Mouse (Mus musculus) ES-E14 (cell line): ENCODE results near the gene Tpcn2. TPM values are rescaled to one million over a fixed set of nuclear protein-coding genes. Genes with fewer than 3 reads are reported as not detected.

ENCODE experiments used
- DNase-seq: peaks from one replicate; pipeline ENCODE4 v3.0.0-alpha.2; 2013; ENCODE audit warnings: low read depth, low spot score
- H3K27ac ChIP-seq: 2 replicates; pipeline ENCODE4 v1.5.1; 2012; ENCODE audit warnings: low read depth, mild to moderate bottlenecking, low read length, moderate library complexity, mixed read lengths; ENCODE audit not compliant: poor library complexity, insufficient read depth, severe bottlenecking
- H3K36me3 ChIP-seq: 2 replicates; pipeline ENCODE4 v1.6.1; 2012; ENCODE audit warnings: mild to moderate bottlenecking, low read length, moderate library complexity, mixed read lengths; ENCODE audit not compliant: control insufficient read depth, poor library complexity, insufficient read depth, severe bottlenecking
- H3K4me1 ChIP-seq, 2 experiments: fragments of 150-350 bp in 1 of 2; sonication (generic) in 1 of 2; 2 replicates each; pipeline ENCODE4 v1.6.1; 2012; ENCODE audit warnings: low read length in 2 of 2, mild to moderate bottlenecking in 1 of 2, mixed read lengths in 1 of 2; ENCODE audit not compliant: control insufficient read depth in 2 of 2, insufficient read depth in 2 of 2, poor library complexity in 1 of 2
- H3K4me3 ChIP-seq, 2 experiments: fragments of 150-350 bp in 1 of 2; sonication (generic) in 1 of 2; 2 replicates each; pipeline ENCODE4 v1.5.1; 2012; ENCODE audit warnings: low read length in 2 of 2, low read depth in 1 of 2, mild to moderate bottlenecking in 1 of 2, mixed read lengths in 1 of 2; ENCODE audit not compliant: insufficient read depth in 1 of 2, poor library complexity in 1 of 2, severe bottlenecking in 1 of 2
- H3K9ac ChIP-seq: 2 replicates; pipeline ENCODE4 v1.6.1; 2012; ENCODE audit warnings: low read depth, mild to moderate bottlenecking, low read length, mixed read lengths; ENCODE audit not compliant: poor library complexity, insufficient read depth, severe bottlenecking
- H3K9me3 ChIP-seq: fragments of 150-350 bp; sonication (generic); 2 replicates; pipeline ENCODE4 v1.6.1; 2012; ENCODE audit warnings: low read depth, mild to moderate bottlenecking, low read length; ENCODE audit not compliant: control insufficient read depth, insufficient read depth
- CHD2 ChIP-seq: IDR thresholded peaks from 2 replicates; pipeline ENCODE4 v1.6.1; 2014; ENCODE audit warnings: mild to moderate bottlenecking, low read depth, low read length, inconsistent platforms
- HCFC1 ChIP-seq: IDR thresholded peaks from 2 replicates; pipeline ENCODE4 v1.6.1; 2012; ENCODE audit warnings: low read length, inconsistent platforms, borderline replicate concordance; ENCODE audit not compliant: insufficient read depth
- MAFK ChIP-seq: IDR thresholded peaks from 2 replicates; pipeline ENCODE4 v1.6.1; 2014; ENCODE audit warnings: mild to moderate bottlenecking, low read depth, low read length, inconsistent platforms; ENCODE audit not compliant: insufficient read depth
- ZC3H11A ChIP-seq: IDR thresholded peaks from 2 replicates; pipeline ENCODE4 v1.6.1; 2012; ENCODE audit warnings: low read depth, mild to moderate bottlenecking, inconsistent platforms, low read length, borderline replicate concordance
- ZNF384 ChIP-seq: IDR thresholded peaks from 2 replicates; pipeline ENCODE4 v1.6.1; 2012; ENCODE audit warnings: low read depth, low read length, inconsistent platforms
- in situ Hi-C, 2 experiments: fragments of 600-800 bp; cut with MboI; formaldehyde crosslinking; loops; one replicate each; pipeline ENCODE4 v1.15.1; 2025; ENCODE audit warnings: low sequenced_read_pairs in 2 of 2, inconsistent platforms in 1 of 2; ENCODE audit not compliant: unreplicated experiment in 2 of 2
- total RNA-seq: library from RNA; depleted of rRNA; stranded (reverse); fragments of 300-350 nt; gene quantifications from 2 replicates; pipeline ENCODE4 v1.2.3, GENCODE M21; 2012

The Tpcn2 gene
- total RNA-seq, 1 experiment = 10.1 TPM

DNA sequence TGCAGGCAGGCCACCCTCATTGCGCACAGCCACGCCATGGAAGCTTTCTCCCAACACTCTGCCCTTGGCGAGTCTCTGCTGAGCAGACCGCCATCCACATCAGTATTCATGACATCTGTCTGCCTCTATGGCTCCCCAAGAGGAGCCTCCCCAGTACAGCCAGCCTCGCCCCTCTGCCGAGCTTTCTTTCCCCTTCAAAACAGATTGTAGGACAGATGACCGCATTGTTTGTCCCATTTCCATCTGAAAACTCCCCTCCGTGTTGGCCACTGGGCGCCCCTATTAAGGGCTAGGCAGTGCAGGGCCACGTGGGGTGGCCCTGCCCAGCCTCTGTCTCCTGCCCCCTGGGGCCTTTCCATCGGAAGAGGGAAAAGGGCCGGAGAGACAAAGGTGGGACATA, 110.7 kb downstream of the Tpcn2 start:
- in situ Hi-C loops = no loop called here
- Histone ChIP-seq H3K27ac (no peak overlapping the region), H3K4me3 (peak overlapping the region in 1 of 2 experiments; percentile 7; a peak in 1 of 4 replicates), H3K9ac (peak overlapping the region; percentile 7; the same call in 1 of the 2 replicates), H3K36me3 (no peaks in the 10 kb centered on the region), H3K4me1 (peaks cover 12 to 26% of the 10 kb centered on the region in 2 experiments; a peak in 2 of 4 replicates), H3K9me3 (no peaks in the 10 kb centered on the region)
- no peak for TF ChIP-seq CHD2
- TF ChIP-seq ZC3H11A = no peak
- TF ChIP-seq MAFK = no peak
- TF ChIP-seq HCFC1 = no peak
- no peak for TF ChIP-seq ZNF384
- DNase-seq = peak; percentile 22

DNA sequence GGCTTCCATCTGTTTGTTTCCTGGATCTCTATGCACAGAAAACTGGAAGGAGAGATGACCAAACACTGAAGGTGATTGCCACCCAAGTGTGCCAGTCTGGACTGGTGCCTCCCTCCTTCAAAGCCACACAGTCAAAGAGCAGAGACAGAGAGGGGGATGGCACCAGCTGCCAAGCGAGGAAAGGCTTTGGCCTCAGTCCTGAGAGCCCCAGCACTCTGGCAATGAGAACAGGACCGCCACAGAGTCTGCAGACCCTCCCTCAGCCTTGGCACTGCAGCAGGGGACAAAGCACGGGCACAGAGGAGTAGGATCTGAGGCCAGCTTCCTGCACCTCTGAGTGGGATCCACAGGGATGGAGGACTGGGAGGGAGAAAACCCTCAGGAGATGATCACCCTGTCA, 114.1 kb downstream of the Tpcn2 start:
- in situ Hi-C loops = no loop called here
- H3K4me3 ChIP-seq = no peak overlapping the region
- no peak for TF ChIP-seq HCFC1
- no peak for TF ChIP-seq CHD2
- no peak for TF ChIP-seq MAFK
- TF ChIP-seq ZC3H11A = no peak
- no peak for TF ChIP-seq ZNF384
- no peak for DNase-seq
- H3K36me3 ChIP-seq = no peaks in the 10 kb centered on the region
- no peak overlapping the region for H3K9ac ChIP-seq
- no peak overlapping the region for H3K27ac ChIP-seq
- H3K4me1 ChIP-seq = peaks cover 7 to 13% of the 10 kb centered on the region in 2 experiments; a peak in 2 of 4 replicates
- H3K9me3 ChIP-seq = no peaks in the 10 kb centered on the region

DNA sequence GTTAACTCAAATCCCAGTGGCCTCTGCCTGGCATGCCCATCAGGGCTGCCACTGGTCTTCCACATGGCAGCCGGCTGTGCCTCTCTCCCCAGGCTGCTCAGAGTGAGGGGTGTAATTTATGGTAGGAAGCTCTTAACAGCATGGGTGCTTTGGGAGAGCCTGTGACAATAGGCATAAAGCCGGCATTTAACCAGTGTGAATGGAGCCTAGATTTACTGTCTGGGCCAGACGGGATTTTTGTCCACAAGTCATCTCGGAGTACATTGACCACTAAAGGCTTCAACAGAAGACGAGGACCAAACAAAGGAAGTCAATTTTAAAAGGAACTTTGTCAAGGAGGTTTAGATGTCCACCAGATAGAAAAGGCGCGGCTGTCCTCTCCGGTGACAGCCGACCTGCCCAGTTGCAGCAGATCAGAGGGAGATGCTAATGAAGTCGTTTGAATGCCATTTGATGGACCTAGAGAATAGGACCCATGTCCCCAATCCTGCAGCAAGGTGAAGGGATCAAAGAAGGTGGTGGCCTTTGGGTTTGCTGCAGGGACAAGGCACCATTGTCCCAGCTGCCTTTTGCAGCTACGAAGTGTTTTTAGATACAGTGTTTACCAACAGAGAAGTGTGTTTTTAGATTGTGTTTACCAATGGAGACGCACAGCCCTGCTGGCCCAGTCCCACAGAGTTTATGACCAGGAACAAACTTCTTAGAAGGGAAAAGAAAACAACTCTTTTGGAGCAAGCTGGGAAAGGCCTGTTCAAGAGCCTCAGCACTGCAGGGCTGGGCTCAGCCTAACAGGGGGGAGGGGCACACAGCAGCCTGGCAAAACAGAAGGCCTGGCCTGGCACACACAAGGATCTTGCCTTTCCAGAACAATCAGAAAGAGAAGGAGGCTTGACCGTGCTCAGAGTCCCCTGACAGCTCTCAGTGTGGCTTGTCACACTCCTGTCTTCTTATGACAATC, 124.2 kb downstream of the Tpcn2 start:
- Histone ChIP-seq H3K9ac (no peak overlapping the region), H3K4me3 (no peak overlapping the region), H3K36me3 (no peaks in the 10 kb centered on the region), H3K4me1 (peaks cover 0 to 2% of the 10 kb centered on the region in 2 experiments; a peak in 1 of 4 replicates), H3K27ac (no peak overlapping the region), H3K9me3 (no peaks in the 10 kb centered on the region)
- no peak for DNase-seq
- in situ Hi-C loops = no loop called here
- TF ChIP-seq HCFC1 (no peak), CHD2 (no peak), MAFK (no peak), ZC3H11A (no peak), ZNF384 (no peak)

DNA sequence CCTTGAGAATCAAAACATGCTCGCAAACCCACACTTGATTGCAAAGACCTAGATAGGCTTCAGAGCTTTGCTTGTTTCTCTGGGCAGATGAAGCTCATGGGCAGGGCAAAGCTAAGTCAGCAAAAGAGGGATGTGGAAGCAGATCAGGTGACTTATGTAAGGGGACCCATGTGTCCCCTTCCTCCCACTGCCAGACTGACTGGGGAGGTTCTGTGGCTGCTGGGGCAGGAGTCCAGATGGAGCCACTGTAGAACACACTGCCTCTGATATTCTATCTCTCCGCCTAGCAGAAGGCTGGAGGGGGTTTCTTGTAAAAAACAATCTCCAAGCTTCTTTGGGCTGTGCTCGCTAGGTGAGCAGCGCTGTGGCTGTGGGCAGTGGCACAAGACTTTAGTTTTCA, 128.1 kb downstream of the Tpcn2 start:
- Histone ChIP-seq H3K9ac (no peak overlapping the region), H3K4me1 (peaks cover 0 to 2% of the 10 kb centered on the region in 2 experiments; a peak in 1 of 4 replicates), H3K4me3 (no peak overlapping the region), H3K36me3 (no peaks in the 10 kb centered on the region), H3K9me3 (no peaks in the 10 kb centered on the region), H3K27ac (no peak overlapping the region)
- no peak for TF ChIP-seq MAFK
- in situ Hi-C loops = no loop called here
- no peak for DNase-seq
